Comparison of ENCODE assay signal across 16 mouse cellular contexts in genomic region chr4:23498710-23499109, GRCm38 (mm10).
"Had no signal": no experiment of that assay in that cellular context is flagged by ENCODE, and none has a peak within 500 bp of the region (broad histone marks: within the 10 kb centered on the region; RNA-seq: fewer than 3 reads in every experiment).

No protein-coding gene starts in this region.

- ATAC-seq: liver, embryonic 12.5 days; liver, postnatal 0 days; lung, postnatal 0 days; midbrain, embryonic 13.5 days; midbrain, embryonic 15.5 days; midbrain, embryonic 16.5 days had no signal

- DNase-seq: liver; liver, embryonic 13.5 days; liver, postnatal 0 days; lung, adult 18-20 months; lung, adult 2 months; lung, embryonic 14.5 days; lung, postnatal 10 days; lung, postnatal 14 days; lung, postnatal 36 days; lung, postnatal 4 days; midbrain, embryonic 14.5 days had no signal
